Mouse (Mus musculus) liver, embryonic 14.5 days (tissue): Measurements from ENCODE around the gene Trim47. TPM values are rescaled to one million over a fixed set of nuclear protein-coding genes. Genes with fewer than 3 reads are reported as not detected.

Experiments
- ATAC-seq: fragments of 200-750 bp; cut with Nextera tagmentation; 2 replicates; pipeline ENCODE4 v1.8.0; 2017; ENCODE audit warnings: moderate number of reproducible peaks, mild to moderate bottlenecking, moderate library complexity; ENCODE audit not compliant: insufficient read depth
- DNase-seq, 3 experiments: peaks; one replicate each; pipeline ENCODE4 v3.0.0-alpha.2; 2012 to 2013; ENCODE audit warnings: low read depth in 3 of 3, low spot score in 3 of 3
- H3K27ac ChIP-seq: fragments of 300-500 bp; sonication (generic); 2 replicates; pipeline ENCODE4 v1.5.1; 2014; ENCODE audit warnings: moderate library complexity, mild to moderate bottlenecking, control low read depth, inconsistent platforms
- H3K27me3 ChIP-seq: fragments of 300-500 bp; sonication (generic); 2 replicates; pipeline ENCODE4 v1.6.1; 2014; ENCODE audit warnings: mild to moderate bottlenecking, low read length, moderate library complexity; ENCODE audit not compliant: control insufficient read depth, insufficient read depth
- H3K36me3 ChIP-seq: fragments of 300-500 bp; sonication (generic); replicated peaks from 2 replicates; pipeline ENCODE4 v1.6.1; 2014; ENCODE audit warnings: low read depth; ENCODE audit not compliant: control insufficient read depth, insufficient read depth
- H3K4me1 ChIP-seq, 2 experiments: fragments of 200-500 bp in 1 of 2; fragments of 300-500 bp in 1 of 2; sonication (generic) in 1 of 2; replicated peaks; 2 replicates each; pipeline ENCODE4 v1.6.1; 2012 to 2014; ENCODE audit warnings: antibody characterized with exemption in 1 of 2, inconsistent platforms in 1 of 2, low read length in 1 of 2; ENCODE audit not compliant: control insufficient read depth in 2 of 2, insufficient read depth in 2 of 2
- H3K4me2 ChIP-seq: fragments of 300-500 bp; sonication (generic); 2 replicates; pipeline ENCODE4 v1.6.1; 2014; ENCODE audit warnings: low read depth, mild to moderate bottlenecking, control low read depth, moderate library complexity
- H3K4me3 ChIP-seq, 2 experiments: fragments of 200-500 bp in 1 of 2; fragments of 300-500 bp in 1 of 2; sonication (generic) in 1 of 2; 2 replicates each; pipeline ENCODE4 v1.5.1; 2012 to 2014; ENCODE audit warnings: low read depth in 2 of 2, low read length in 2 of 2, mild to moderate bottlenecking in 2 of 2, control low read depth in 1 of 2, inconsistent platforms in 1 of 2, moderate library complexity in 1 of 2; ENCODE audit not compliant: insufficient read depth in 1 of 2
- H3K9ac ChIP-seq: fragments of 300-500 bp; sonication (generic); replicated peaks from 2 replicates; pipeline ENCODE4 v1.6.1; 2014; ENCODE audit warnings: mild to moderate bottlenecking, control low read depth, moderate library complexity
- H3K9me3 ChIP-seq: fragments of 300-500 bp; sonication (generic); 2 replicates; pipeline ENCODE4 v1.6.1; 2016; ENCODE audit warnings: low read length, mixed read lengths; ENCODE audit not compliant: control insufficient read depth
- CTCF ChIP-seq: IDR thresholded peaks from 2 replicates; pipeline ENCODE4 v1.5.1; 2016; ENCODE audit warnings: antibody characterized with exemption, low read depth, control low read depth
- EP300 ChIP-seq: IDR thresholded peaks from 2 replicates; pipeline ENCODE4 v1.6.1; 2016; ENCODE audit warnings: antibody characterized with exemption, low read depth
- WGBS: fragments of 180-500 bp; shearing (Covaris S2); extraction: QIAGEN DNeasy Blood & Tissue Kit; methylation state at CpG from one replicate; pipeline ENCODE4 v1.1.7; 2014; ENCODE audit not compliant: insufficient replicate concordance; 5-methylcytosine and 5-hydroxymethylcytosine counted together
- polyA plus RNA-seq, 2 experiments: library from polyadenylated mRNA; depleted of rRNA in 1 of 2; stranded (reverse) in 1 of 2; unstranded in 1 of 2; fragments of >200 nt; fragmentation: Nextera tagmentation in 1 of 2; extraction: Ambion mirVana in 1 of 2; gene quantifications; 2 replicates each; pipeline versions ENCODE4 v1.2.1 to v1.2.3; 2012 to 2014

The Trim47 gene
- polyA plus RNA-seq, 2 experiments, result 1.8 to 2.2 TPM

- ATAC-seq (no peak), DNase-seq (peak; percentile 55 to 72 (median 58))
- Histone ChIP-seq H3K9me3 (no peaks in the 10 kb centered on the region), H3K27ac (peak overlapping the region; percentile 87), H3K36me3 (peaks cover 47% of the 10 kb centered on the region), H3K9ac (peak overlapping the region; percentile 31; the same call in 1 of the 2 replicates), H3K4me2 (peak overlapping the region; percentile 83), H3K4me3 (no peak overlapping the region; a peak in 1 of 4 replicates), H3K27me3 (no peaks in the 10 kb centered on the region), H3K4me1 (peaks cover 41 to 50% of the 10 kb centered on the region in 2 experiments)
- WGBS, result 31% methylated on average over 6 of the region's 6 CpGs
- TF ChIP-seq EP300 (no peak), CTCF (no peak)
Observed at GRCm38 (mm10) chr11:116084166-116084565, 42.8 kb downstream of the Trim47 start.

- H3K27me3 ChIP-seq, result no peaks in the 10 kb centered on the region
- ATAC-seq, result no peak
- H3K36me3 ChIP-seq, result peaks cover 54% of the 10 kb centered on the region
- no peak for DNase-seq
- 85% methylated on average over 14 of the region's 14 CpGs for WGBS
- no peak overlapping the region for H3K4me3 ChIP-seq
- H3K4me1 ChIP-seq, result peaks cover 46 to 52% of the 10 kb centered on the region in 2 experiments
- peak overlapping the region; percentile 87 for H3K27ac ChIP-seq
- H3K9me3 ChIP-seq, result no peaks in the 10 kb centered on the region
- TF ChIP-seq EP300, result no peak
- no peak overlapping the region for H3K9ac ChIP-seq
- H3K4me2 ChIP-seq, result no peak overlapping the region
Observed at GRCm38 (mm10) chr11:116083096-116083672, 43.8 kb downstream of the Trim47 start.

- H3K4me1 ChIP-seq, result peaks cover 50 to 53% of the 10 kb centered on the region in 2 experiments
- no peaks in the 10 kb centered on the region for H3K9me3 ChIP-seq
- DNase-seq (peak in 2 of 3 experiments; percentile 53 to 66), ATAC-seq (no peak)
- peaks cover 54% of the 10 kb centered on the region for H3K36me3 ChIP-seq
- H3K4me3 ChIP-seq, result no peak overlapping the region
- no peak overlapping the region for H3K4me2 ChIP-seq
- WGBS, result 63% methylated on average over 6 of the region's 6 CpGs
- H3K27me3 ChIP-seq, result no peaks in the 10 kb centered on the region
- no peak overlapping the region for H3K27ac ChIP-seq
- H3K9ac ChIP-seq, result no peak overlapping the region
- peak; percentile 93 for TF ChIP-seq CTCF
- TF ChIP-seq EP300, result no peak
Observed at GRCm38 (mm10) chr11:116081081-116081480, 45.9 kb downstream of the Trim47 start.

GRCm38 (mm10) chr11:116079511-116079910 is 47.5 kb downstream of the Trim47 start:
- no peak overlapping the region for H3K9ac ChIP-seq
- H3K27me3 ChIP-seq, result no peaks in the 10 kb centered on the region
- H3K9me3 ChIP-seq, result no peaks in the 10 kb centered on the region
- H3K4me2 ChIP-seq, result no peak overlapping the region
- peak overlapping the region; percentile 16; the same call in 1 of the 2 replicates for H3K27ac ChIP-seq
- H3K4me3 ChIP-seq, result no peak overlapping the region
- TF ChIP-seq EP300 (no peak), CTCF (no peak)
- no peak for ATAC-seq
- 58% methylated on average over 10 of the region's 10 CpGs for WGBS
- no peak for DNase-seq
- H3K36me3 ChIP-seq, result peaks cover 50% of the 10 kb centered on the region
- H3K4me1 ChIP-seq, result peaks cover 43% of the 10 kb centered on the region in 2 experiments

- 63% methylated on average over 10 of the region's 10 CpGs for WGBS
- H3K36me3 ChIP-seq, result peaks cover 48% of the 10 kb centered on the region
- ATAC-seq (no peak), DNase-seq (no peak)
- H3K27me3 ChIP-seq, result no peaks in the 10 kb centered on the region
- no peaks in the 10 kb centered on the region for H3K9me3 ChIP-seq
- peak overlapping the region; percentile 42 for H3K9ac ChIP-seq
- H3K4me2 ChIP-seq, result peak overlapping the region; percentile 95
- no peak for TF ChIP-seq EP300
- TF ChIP-seq CTCF, result no peak
- no peak overlapping the region for H3K4me3 ChIP-seq
- peaks cover 36% of the 10 kb centered on the region in 2 experiments for H3K4me1 ChIP-seq
- peak overlapping the region; percentile 93 for H3K27ac ChIP-seq
Observed at GRCm38 (mm10) chr11:116078676-116079320, 48.2 kb downstream of the Trim47 start.
